Mouse (Mus musculus): ENCODE measurements at regions not wholly inside any gene's neighbourhood (a gene's known extent, or its start where the extent isn't known, plus 50 kb on each side); places are given as distances from the start of the nearest gene placed in this dataset.

GRCm38 (mm10) chr5:70155173-70155572, 563.0 kb upstream of the Gnpda2 start:
- Histone ChIP-seq H3K4me3 (no peak overlapping the region), H3K27me3 (no peaks in the 10 kb centered on the region), H3K9me3 (no peaks in the 10 kb centered on the region), H3K36me3 (no peaks in the 10 kb centered on the region), H3K4me1 (replicated peaks) (no peaks in the 10 kb centered on the region), H3K4me2 (no peak overlapping the region), H3K9ac (no peak overlapping the region), H3K27ac (replicated peaks) (no peak overlapping the region)
- peak; percentile 54; the same call in 1 of the 2 replicates for ATAC-seq (ENCODE audit: low FRiP score, low read depth)
- WGBS, result 51% methylated on average over 4 of the region's 4 CpGs
